Mouse (Mus musculus): ENCODE results near the gene Eppin.

DNA sequence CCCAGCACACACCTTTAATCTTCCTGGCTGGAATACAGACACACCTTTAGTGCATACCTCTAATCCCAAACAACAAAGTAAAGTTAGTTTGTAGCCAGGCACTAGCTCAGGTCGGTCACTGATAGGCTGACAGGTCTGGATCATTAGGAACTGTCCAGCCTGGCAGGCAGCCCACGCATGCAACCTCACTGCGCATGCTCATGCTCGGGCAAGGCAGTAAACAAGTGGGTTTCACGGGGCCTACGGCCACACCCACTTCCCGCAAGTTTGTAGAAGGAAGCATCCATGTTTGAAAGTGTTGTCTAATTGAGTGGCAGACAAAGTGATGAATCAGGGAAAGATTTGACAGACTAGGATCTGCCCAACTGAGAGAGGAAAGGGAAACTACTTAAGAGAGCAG lies 50.8 kb downstream of the Eppin start:
- TF ChIP-seq CTCF (IDR thresholded peaks at IDR 0.05): no peak
- no peak for TF ChIP-seq EP300 (IDR thresholded peaks at IDR 0.05; ENCODE audit: insufficient read depth, low read depth, low read length)
- no peak for TF ChIP-seq POLR2A (IDR thresholded peaks at IDR 0.05; ENCODE audit: insufficient read depth, low read depth, low read length)
